Mouse (Mus musculus) erythroblast, embryonic 14.5 days (primary cell): ENCODE measurements around the gene Stard13. TPM values are rescaled to one million over a fixed set of nuclear protein-coding genes. Genes with fewer than 3 reads are reported as not detected.

Experiments
- H3K27me3 ChIP-seq: 2 replicates; pipeline ENCODE4 v1.6.1; 2012; ENCODE audit warnings: inconsistent platforms; ENCODE audit not compliant: control insufficient read depth
- H3K36me3 ChIP-seq: 2 replicates; pipeline ENCODE4 v1.6.1; 2012; ENCODE audit warnings: mild to moderate bottlenecking, inconsistent platforms; ENCODE audit not compliant: control insufficient read depth
- H3K4me1 ChIP-seq: 2 replicates; pipeline ENCODE4 v1.6.1; 2012; ENCODE audit warnings: inconsistent platforms; ENCODE audit not compliant: control insufficient read depth
- H3K4me3 ChIP-seq: replicated peaks from 2 replicates; pipeline ENCODE3; 2012; ENCODE audit warnings: moderate library complexity, mild to moderate bottlenecking, inconsistent platforms
- H3K9me3 ChIP-seq: 2 replicates; pipeline ENCODE4 v1.6.1; 2012; ENCODE audit warnings: low read length, inconsistent platforms, mixed read lengths; ENCODE audit not compliant: control insufficient read depth
- GATA1 ChIP-seq: IDR thresholded peaks from 2 replicates; pipeline ENCODE4 v1.6.1; 2012; ENCODE audit warnings: low read length, inconsistent platforms, mixed read lengths
- TAL1 ChIP-seq: IDR thresholded peaks from 3 replicates; pipeline ENCODE4 v1.6.1; 2012; ENCODE audit warnings: low read length, inconsistent platforms, mixed read lengths
- polyA plus RNA-seq: library from polyadenylated mRNA; stranded (reverse); fragments of >175 nt; gene quantifications from 2 replicates; pipeline ENCODE4 v1.2.3, GENCODE M21; 2012

Gene Stard13
- polyA plus RNA-seq, 1 experiment = 0.07 TPM

GRCm38 (mm10) chr5:151125985-151126607, 107.5 kb downstream of the Stard13 start:
- Histone ChIP-seq H3K4me1 (no peaks in the 10 kb centered on the region), H3K9me3 (no peaks in the 10 kb centered on the region), H3K27me3 (no peaks in the 10 kb centered on the region), H3K4me3 (no peak overlapping the region), H3K36me3 (no peaks in the 10 kb centered on the region)
- no peak for TF ChIP-seq TAL1
- no peak for TF ChIP-seq GATA1

GRCm38 (mm10) chr5:151117846-151118245, 115.8 kb downstream of the Stard13 start:
- no peak overlapping the region for H3K4me3 ChIP-seq
- H3K27me3 ChIP-seq = no peaks in the 10 kb centered on the region
- no peaks in the 10 kb centered on the region for H3K4me1 ChIP-seq
- no peaks in the 10 kb centered on the region for H3K36me3 ChIP-seq
- no peak for TF ChIP-seq TAL1
- no peak for TF ChIP-seq GATA1
- H3K9me3 ChIP-seq = no peaks in the 10 kb centered on the region

- no peaks in the 10 kb centered on the region for H3K9me3 ChIP-seq
- H3K4me1 ChIP-seq = no peaks in the 10 kb centered on the region
- no peaks in the 10 kb centered on the region for H3K36me3 ChIP-seq
- no peaks in the 10 kb centered on the region for H3K27me3 ChIP-seq
- no peak overlapping the region for H3K4me3 ChIP-seq
- TF ChIP-seq GATA1 (no peak), TAL1 (no peak)
These were observed 117.3 kb downstream of the Stard13 start for GRCm38 (mm10) chr5:151116192-151116887.

- Histone ChIP-seq H3K4me1 (no peaks in the 10 kb centered on the region), H3K9me3 (no peaks in the 10 kb centered on the region), H3K27me3 (no peaks in the 10 kb centered on the region), H3K36me3 (no peaks in the 10 kb centered on the region), H3K4me3 (no peak overlapping the region)
- TF ChIP-seq GATA1 = no peak
- TF ChIP-seq TAL1 = no peak
These were observed 120.9 kb downstream of the Stard13 start for GRCm38 (mm10) chr5:151112743-151113142.

- no peaks in the 10 kb centered on the region for H3K27me3 ChIP-seq
- no peaks in the 10 kb centered on the region for H3K36me3 ChIP-seq
- H3K4me3 ChIP-seq = no peak overlapping the region
- H3K9me3 ChIP-seq = no peaks in the 10 kb centered on the region
- H3K4me1 ChIP-seq = no peaks in the 10 kb centered on the region
- TF ChIP-seq TAL1 (no peak), GATA1 (no peak)
These were observed 122.4 kb downstream of the Stard13 start for GRCm38 (mm10) chr5:151111080-151111871.

GRCm38 (mm10) chr5:151110461-151110908, 123.2 kb downstream of the Stard13 start:
- Histone ChIP-seq H3K4me1 (no peaks in the 10 kb centered on the region), H3K27me3 (no peaks in the 10 kb centered on the region), H3K4me3 (no peak overlapping the region), H3K9me3 (no peaks in the 10 kb centered on the region), H3K36me3 (no peaks in the 10 kb centered on the region)
- no peak for TF ChIP-seq TAL1
- no peak for TF ChIP-seq GATA1

DNA sequence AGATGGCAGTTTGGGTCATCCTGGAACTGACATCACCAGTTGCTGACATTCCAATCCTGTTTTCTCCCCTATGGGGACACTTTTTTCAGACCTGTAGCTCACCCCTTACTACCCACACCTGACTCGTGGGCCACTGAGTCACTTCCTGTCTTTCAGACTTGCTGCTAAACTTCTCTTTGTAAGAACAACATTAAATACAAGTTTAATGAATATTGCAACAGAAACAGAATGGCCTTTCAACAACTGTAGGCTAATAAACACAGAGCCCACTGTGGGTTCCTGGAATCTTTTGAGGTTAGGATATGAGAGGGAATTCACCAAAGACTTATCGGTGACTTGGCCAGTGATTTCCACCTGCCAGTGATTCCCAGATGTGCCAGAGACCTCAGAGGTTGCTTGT, 123.8 kb downstream of the Stard13 start:
- Histone ChIP-seq H3K27me3 (no peaks in the 10 kb centered on the region), H3K36me3 (no peaks in the 10 kb centered on the region), H3K4me1 (no peaks in the 10 kb centered on the region), H3K4me3 (no peak overlapping the region), H3K9me3 (no peaks in the 10 kb centered on the region)
- TF ChIP-seq GATA1 = no peak
- no peak for TF ChIP-seq TAL1

DNA sequence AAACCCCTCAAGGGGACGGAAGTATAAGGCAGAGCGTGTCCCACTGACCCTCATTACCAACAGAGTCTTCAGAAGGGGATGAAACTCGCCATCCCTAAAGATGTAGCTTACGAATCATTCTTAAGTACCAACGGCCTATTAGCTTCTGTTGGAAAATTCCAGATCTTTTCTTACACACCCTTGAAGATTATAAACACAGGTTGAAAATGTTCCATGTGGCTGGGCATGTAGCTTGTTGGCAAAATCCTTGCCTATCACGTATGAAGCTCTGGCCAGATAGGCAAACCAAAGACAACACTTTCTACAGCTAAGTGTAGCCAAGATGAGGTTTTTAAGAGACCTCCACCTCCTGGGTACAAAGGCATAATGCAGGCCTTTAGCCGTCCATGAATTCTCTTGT, 124.7 kb downstream of the Stard13 start:
- Histone ChIP-seq H3K9me3 (no peaks in the 10 kb centered on the region), H3K36me3 (no peaks in the 10 kb centered on the region), H3K4me3 (no peak overlapping the region), H3K4me1 (no peaks in the 10 kb centered on the region), H3K27me3 (no peaks in the 10 kb centered on the region)
- TF ChIP-seq GATA1 = no peak
- TF ChIP-seq TAL1 = no peak

- Histone ChIP-seq H3K27me3 (no peaks in the 10 kb centered on the region), H3K9me3 (no peaks in the 10 kb centered on the region), H3K36me3 (no peaks in the 10 kb centered on the region), H3K4me1 (no peaks in the 10 kb centered on the region), H3K4me3 (no peak overlapping the region)
- TF ChIP-seq TAL1 (no peak), GATA1 (no peak)
These were observed 125.2 kb downstream of the Stard13 start for GRCm38 (mm10) chr5:151108291-151108897.
